Mouse (Mus musculus) hindbrain, embryonic 11.5 days (tissue): ENCODE data around the gene Cxadr. TPM values are rescaled to one million over a fixed set of nuclear protein-coding genes. Genes with fewer than 3 reads are reported as not detected.

Experiments used
- ATAC-seq: fragments of 200-750 bp; cut with Nextera tagmentation; 2 replicates; pipeline ENCODE4 v1.8.0; 2017; ENCODE audit warnings: mild to moderate bottlenecking, moderate TSS enrichment, moderate library complexity; ENCODE audit not compliant: low FRiP score
- DNase-seq: peaks from one replicate; pipeline ENCODE4 v3.0.0-alpha.2; 2015; ENCODE audit warnings: low spot score
- H3K27ac ChIP-seq: fragments of 300-500 bp; sonication (generic); 2 replicates; pipeline ENCODE4 v1.5.1; 2014; ENCODE audit warnings: mild to moderate bottlenecking, low read depth, low read length
- H3K27me3 ChIP-seq: fragments of 300-500 bp; sonication (generic); 2 replicates; pipeline ENCODE4 v1.6.1; 2014; ENCODE audit warnings: mild to moderate bottlenecking, low read length, moderate library complexity, mixed read lengths; ENCODE audit not compliant: control insufficient read depth, insufficient read depth
- H3K36me3 ChIP-seq: fragments of 300-500 bp; sonication (generic); 2 replicates; pipeline ENCODE4 v1.6.1; 2014; ENCODE audit warnings: mild to moderate bottlenecking, low read length, moderate library complexity, mixed read lengths; ENCODE audit not compliant: control insufficient read depth, insufficient read depth
- H3K4me1 ChIP-seq: fragments of 300-500 bp; sonication (generic); replicated peaks from 2 replicates; pipeline ENCODE4 v1.6.1; 2014; ENCODE audit warnings: low read length, mixed read lengths; ENCODE audit not compliant: control insufficient read depth, insufficient read depth
- H3K4me2 ChIP-seq: fragments of 300-500 bp; sonication (generic); replicated peaks from 2 replicates; pipeline ENCODE4 v1.6.1; 2014; ENCODE audit warnings: mild to moderate bottlenecking, low read depth, low read length
- H3K4me3 ChIP-seq: fragments of 300-500 bp; sonication (generic); 2 replicates; pipeline ENCODE4 v1.5.1; 2014; ENCODE audit warnings: low read depth, low read length
- H3K9ac ChIP-seq: fragments of 300-500 bp; sonication (generic); 2 replicates; pipeline ENCODE4 v1.6.1; 2014; ENCODE audit warnings: low read depth, low read length
- H3K9me3 ChIP-seq: fragments of 300-500 bp; sonication (generic); 2 replicates; pipeline ENCODE4 v1.6.1; 2016; ENCODE audit warnings: low read length; ENCODE audit not compliant: control insufficient read depth
- WGBS: fragments of 180-500 bp; shearing (Covaris S2); extraction: QIAGEN DNeasy Blood & Tissue Kit; methylation state at CpG from one replicate; pipeline ENCODE4 v1.1.7; 2014; 5-methylcytosine and 5-hydroxymethylcytosine counted together
- polyA plus RNA-seq: library from polyadenylated mRNA; unstranded; fragments of >200 nt; fragmentation: Nextera tagmentation; extraction: Ambion mirVana; gene quantifications from 2 replicates; pipeline ENCODE4 v1.2.1, GENCODE M21; 2014

Gene Cxadr
- polyA plus RNA-seq, 1 experiment from 2014 or later: 64.7 TPM

DNA sequence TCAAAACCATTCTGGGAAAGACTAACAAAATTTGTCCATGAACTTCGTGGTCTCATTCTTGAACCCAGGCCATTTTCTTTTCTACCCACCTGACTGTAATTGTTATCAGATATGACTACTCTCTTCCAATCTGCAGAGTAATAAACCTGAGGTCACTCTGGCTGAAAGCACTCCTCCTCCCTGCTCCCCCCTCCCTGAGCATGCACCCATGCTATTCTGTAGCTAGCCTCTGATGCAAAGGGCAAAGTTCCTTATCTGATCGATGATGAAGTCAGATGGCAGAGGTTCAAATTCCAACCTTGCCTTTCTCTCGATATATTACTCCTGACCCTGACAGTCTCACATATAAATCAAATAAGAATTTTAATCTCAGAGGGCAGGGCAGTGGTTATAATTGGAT, 33.1 kb upstream of the Cxadr start:
- Histone ChIP-seq H3K4me2 (no peak overlapping the region), H3K9me3 (no peaks in the 10 kb centered on the region), H3K9ac (no peak overlapping the region), H3K36me3 (no peaks in the 10 kb centered on the region), H3K4me1 (no peaks in the 10 kb centered on the region), H3K4me3 (no peak overlapping the region), H3K27ac (no peak overlapping the region), H3K27me3 (no peaks in the 10 kb centered on the region)
- 82% methylated on average over 3 of the region's 3 CpGs for WGBS
- DNase-seq: no peak
- ATAC-seq: no peak

DNA sequence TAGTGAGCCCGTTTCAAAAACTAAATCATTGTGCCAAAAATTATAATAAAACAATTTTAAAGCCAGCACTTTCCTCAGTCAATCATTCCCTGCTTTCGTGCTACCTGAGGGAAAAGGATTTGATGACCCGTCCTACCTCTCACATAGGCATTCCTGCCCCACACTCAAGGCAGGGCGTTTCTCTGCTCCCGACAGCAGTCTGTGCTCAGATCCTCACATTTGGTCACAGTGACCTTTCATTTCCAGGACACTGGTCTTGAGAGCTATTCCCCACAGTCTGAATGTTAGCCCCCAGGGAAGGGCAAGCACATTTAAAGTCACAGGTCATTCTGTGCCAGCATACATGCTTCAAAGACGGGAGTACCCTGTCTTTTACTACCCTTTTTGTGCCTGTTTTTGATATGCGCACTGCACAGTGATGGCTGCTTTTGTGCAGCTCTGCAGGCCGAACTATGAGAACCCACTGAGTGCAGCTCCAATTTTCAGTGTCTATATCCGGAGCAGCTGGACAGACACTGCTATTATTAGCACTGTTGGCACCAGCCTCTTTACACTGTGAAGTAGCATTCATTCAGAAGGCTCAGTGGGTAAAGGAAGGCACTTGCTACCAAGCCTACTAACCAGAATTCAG, 26.3 kb upstream of the Cxadr start:
- Histone ChIP-seq H3K27ac (no peak overlapping the region), H3K9ac (no peak overlapping the region), H3K4me3 (no peak overlapping the region), H3K4me1 (no peaks in the 10 kb centered on the region), H3K36me3 (no peaks in the 10 kb centered on the region), H3K4me2 (no peak overlapping the region), H3K27me3 (no peaks in the 10 kb centered on the region), H3K9me3 (no peaks in the 10 kb centered on the region)
- WGBS: 80% methylated on average over 9 of the region's 9 CpGs
- no peak for ATAC-seq
- no peak for DNase-seq

DNA sequence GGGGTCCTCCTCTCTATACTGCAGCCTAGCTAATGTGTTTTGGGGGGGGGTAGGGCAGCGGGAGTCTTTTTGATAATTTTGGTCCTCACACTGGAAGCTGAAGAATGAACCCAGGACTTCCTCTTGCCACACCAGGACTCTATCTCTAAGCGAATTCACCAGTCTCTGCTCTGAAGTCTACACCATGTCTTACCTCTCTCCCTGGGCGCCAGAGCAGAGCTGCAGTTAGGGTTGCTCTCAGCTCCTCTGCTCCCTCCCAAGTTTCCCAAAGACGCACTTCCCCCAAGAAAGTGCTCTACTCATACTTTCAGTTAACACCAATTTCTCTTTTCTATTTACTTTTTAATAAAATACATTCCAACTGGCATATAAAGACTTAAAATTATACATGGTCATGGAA, 23.7 kb upstream of the Cxadr start:
- H3K9me3 ChIP-seq: no peaks in the 10 kb centered on the region
- H3K27ac ChIP-seq: no peak overlapping the region
- H3K9ac ChIP-seq: no peak overlapping the region
- H3K27me3 ChIP-seq: no peaks in the 10 kb centered on the region
- no peaks in the 10 kb centered on the region for H3K36me3 ChIP-seq
- H3K4me1 ChIP-seq: no peaks in the 10 kb centered on the region
- WGBS: 64% methylated on average over 4 of the region's 4 CpGs
- ATAC-seq: no peak
- no peak for DNase-seq
- H3K4me3 ChIP-seq: no peak overlapping the region
- no peak overlapping the region for H3K4me2 ChIP-seq

DNA sequence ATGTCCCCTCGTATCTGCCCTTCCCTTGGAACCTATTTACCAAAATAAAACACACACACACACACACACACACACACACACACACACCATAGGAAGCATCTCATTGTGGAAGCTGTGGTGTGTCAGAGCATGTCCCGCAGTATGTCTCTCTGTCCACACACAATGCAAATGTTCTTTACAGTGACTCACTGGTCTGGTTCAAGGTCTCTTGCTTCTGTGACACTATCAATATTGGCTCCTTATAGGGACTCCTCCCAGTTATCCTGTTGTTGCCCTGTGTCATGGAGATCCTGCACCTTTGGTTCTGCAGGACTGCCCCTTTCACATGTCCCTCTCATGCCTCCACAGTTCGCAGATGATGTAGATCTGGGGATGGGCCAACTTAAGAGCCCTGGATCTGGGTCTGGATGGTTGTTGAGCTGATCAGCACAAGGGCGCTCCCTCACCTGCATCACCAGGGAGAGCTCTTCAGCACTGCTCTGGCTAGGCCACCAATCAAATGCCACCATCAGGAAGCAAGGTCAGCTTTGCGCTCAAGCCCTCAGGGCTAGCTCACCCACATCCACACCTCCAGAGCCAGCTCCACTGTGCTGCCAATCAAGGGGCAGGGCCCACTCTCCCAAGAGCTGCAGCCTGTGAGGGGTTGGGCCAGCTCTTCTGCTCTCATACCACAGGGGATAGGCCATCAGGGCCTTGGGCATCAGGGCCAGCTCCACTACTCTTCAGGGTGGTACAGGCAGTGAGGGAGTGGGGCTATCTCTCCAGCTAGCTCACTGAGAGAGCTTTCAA, 21.0 kb upstream of the Cxadr start:
- DNase-seq (no peak), ATAC-seq (no peak)
- Histone ChIP-seq H3K9me3 (no peaks in the 10 kb centered on the region), H3K27ac (no peak overlapping the region), H3K4me3 (no peak overlapping the region), H3K9ac (no peak overlapping the region), H3K36me3 (no peaks in the 10 kb centered on the region), H3K4me1 (no peaks in the 10 kb centered on the region), H3K4me2 (no peak overlapping the region), H3K27me3 (no peaks in the 10 kb centered on the region)
- WGBS: 76% methylated on average over 5 of the region's 5 CpGs

DNA sequence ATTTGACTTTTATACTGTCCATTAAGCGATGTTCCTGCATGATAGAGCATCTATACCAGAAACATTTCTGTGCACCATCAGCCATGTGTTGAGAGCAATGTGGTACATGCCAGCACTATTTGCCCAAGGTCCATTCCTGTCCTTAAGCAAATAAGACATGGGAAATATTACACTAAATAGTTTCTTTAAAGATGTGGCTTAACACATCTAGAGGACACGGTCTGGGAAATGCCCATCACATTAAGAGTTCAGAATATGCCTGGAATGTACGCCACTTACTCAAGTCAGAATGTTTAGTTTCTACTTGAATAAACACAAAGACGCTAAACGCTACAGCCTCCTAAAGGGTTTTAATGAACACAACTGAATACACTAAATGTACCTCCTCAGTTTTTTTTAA, 18.1 kb upstream of the Cxadr start:
- Histone ChIP-seq H3K9me3 (no peaks in the 10 kb centered on the region), H3K4me2 (no peak overlapping the region), H3K4me3 (no peak overlapping the region), H3K27ac (no peak overlapping the region), H3K4me1 (no peaks in the 10 kb centered on the region), H3K27me3 (no peaks in the 10 kb centered on the region), H3K9ac (no peak overlapping the region), H3K36me3 (no peaks in the 10 kb centered on the region)
- ATAC-seq (no peak), DNase-seq (no peak)
- WGBS: 82% methylated on average over 5 of the region's 5 CpGs

DNA sequence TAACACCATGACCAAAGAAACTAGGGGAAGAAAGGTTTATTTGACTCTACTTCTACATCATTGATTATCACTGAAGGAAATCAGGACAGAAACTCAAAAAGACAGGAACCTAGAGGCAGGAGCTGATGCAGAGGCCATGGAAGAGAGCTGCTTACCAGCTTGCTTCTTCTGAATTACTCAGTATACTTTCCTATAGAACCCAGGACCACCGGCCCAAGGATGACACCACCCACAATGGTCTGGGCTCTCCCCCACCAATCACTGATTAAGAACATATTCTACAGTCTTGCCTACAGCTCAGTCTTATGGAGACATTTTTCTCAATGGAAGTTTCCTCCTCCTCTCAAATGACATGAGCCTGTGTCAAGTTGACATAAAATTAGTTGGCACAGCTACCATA, 7.2 kb upstream of the Cxadr start:
- Histone ChIP-seq H3K27me3 (no peaks in the 10 kb centered on the region), H3K4me2 (no peak overlapping the region), H3K27ac (no peak overlapping the region), H3K9ac (no peak overlapping the region), H3K36me3 (no peaks in the 10 kb centered on the region), H3K4me1 (no peaks in the 10 kb centered on the region), H3K9me3 (no peaks in the 10 kb centered on the region), H3K4me3 (no peak overlapping the region)
- 100% methylated on average over 1 of the region's 1 CpGs for WGBS
- no peak for DNase-seq
- ATAC-seq: no peak

DNA sequence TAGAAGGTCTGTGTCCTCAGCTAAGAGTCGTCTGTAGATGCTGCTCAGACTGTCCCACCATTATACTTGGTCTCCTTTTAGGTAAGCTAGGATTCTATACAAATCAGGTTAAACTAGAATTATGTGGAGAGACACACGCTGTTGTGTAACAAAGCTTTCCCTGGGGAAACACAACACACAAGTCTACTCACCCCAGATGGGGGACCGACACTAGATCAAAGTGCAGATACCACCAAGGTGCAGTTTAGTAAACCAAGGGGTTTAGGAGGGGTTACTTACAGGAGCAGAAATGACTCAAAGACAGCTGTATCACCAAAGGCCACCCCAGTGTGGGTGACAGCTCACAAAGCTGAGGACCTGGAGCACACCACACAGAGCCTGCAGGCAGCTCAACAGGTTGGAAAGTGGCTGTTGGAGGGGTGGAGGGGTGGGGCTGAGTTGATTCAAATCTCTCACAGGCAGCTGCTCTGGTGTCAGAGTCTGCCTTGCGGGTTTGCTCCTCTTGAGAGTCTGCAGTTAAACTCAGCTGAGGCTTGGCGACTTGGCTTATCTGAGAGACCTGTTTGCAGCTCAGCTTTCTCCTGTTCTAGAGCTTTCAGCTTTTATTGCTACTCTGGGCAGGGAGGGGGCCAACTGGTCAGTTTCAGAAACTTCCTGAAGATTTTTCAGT, 6.5 kb upstream of the Cxadr start:
- Histone ChIP-seq H3K27me3 (no peaks in the 10 kb centered on the region), H3K36me3 (no peaks in the 10 kb centered on the region), H3K27ac (no peak overlapping the region), H3K9me3 (no peaks in the 10 kb centered on the region), H3K4me3 (no peak overlapping the region), H3K4me2 (no peak overlapping the region), H3K9ac (no peak overlapping the region), H3K4me1 (no peaks in the 10 kb centered on the region)
- whole genome bisulfite sequencing: 55% methylated on average over 5 of the region's 5 CpGs
- DNase-seq: no peak
- ATAC-seq: no peak

DNA sequence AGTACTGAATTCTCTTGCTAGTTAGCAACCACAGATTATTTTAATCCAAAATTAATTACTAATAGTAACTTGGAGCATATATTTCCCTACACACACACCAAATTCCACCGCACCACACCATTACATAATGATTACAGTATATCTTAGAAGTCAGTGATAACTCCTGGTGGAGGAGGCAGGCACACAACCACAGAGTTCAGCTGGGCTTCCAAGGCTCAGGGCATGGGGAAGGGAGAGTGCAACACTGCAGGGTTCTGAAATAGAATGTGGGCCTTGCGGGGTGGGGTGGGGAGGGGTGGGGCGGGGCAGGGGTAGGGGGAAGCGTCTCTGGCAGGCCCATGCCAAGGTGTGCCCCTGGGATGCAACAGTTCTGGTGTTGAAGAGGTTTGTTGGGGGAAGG, 5.7 kb upstream of the Cxadr start:
- ATAC-seq (no peak), DNase-seq (no peak)
- Histone ChIP-seq H3K4me2 (no peak overlapping the region), H3K27me3 (no peaks in the 10 kb centered on the region), H3K9me3 (no peaks in the 10 kb centered on the region), H3K36me3 (no peaks in the 10 kb centered on the region), H3K4me1 (no peaks in the 10 kb centered on the region), H3K4me3 (no peak overlapping the region), H3K27ac (no peak overlapping the region), H3K9ac (no peak overlapping the region)
- whole genome bisulfite sequencing: 51% methylated on average over 4 of the region's 4 CpGs

DNA sequence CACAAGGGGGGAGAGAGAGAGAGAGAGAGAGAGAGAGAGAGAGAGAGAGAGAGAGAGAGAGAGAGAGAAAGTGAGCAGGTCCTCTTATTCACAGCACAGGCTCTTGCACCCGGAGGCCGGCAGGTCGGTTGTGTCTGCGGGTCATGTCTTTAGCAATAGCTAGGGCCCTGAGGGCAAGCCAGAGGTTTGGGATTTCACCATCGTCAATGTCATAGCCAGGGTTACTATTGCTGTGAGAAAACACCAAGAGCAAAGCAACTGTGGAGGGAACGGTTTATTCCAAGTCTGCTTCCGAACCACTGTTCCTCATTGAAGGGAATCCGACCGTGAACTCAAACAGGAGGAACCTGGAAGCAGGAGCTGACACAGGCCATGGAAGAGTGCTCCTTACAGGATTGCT, 5.2 kb upstream of the Cxadr start:
- Histone ChIP-seq H3K27me3 (no peaks in the 10 kb centered on the region), H3K9ac (no peak overlapping the region), H3K4me3 (no peak overlapping the region), H3K4me1 (no peaks in the 10 kb centered on the region), H3K27ac (no peak overlapping the region), H3K4me2 (no peak overlapping the region), H3K36me3 (no peaks in the 10 kb centered on the region), H3K9me3 (no peaks in the 10 kb centered on the region)
- WGBS: 75% methylated on average over 9 of the region's 9 CpGs
- ATAC-seq (no peak), DNase-seq (no peak)
